Mouse (Mus musculus) adrenal gland, postnatal 36 days (tissue): ENCODE results near the gene Nrip3. TPM values are rescaled to one million over a fixed set of nuclear protein-coding genes. Genes with fewer than 3 reads are reported as not detected.
A peak's percentile ranks its signal among the peaks of the same experiment; 100 is the strongest.

Experiments used
- DNase-seq, 2 experiments: peaks; one replicate each; pipeline ENCODE4 v3.0.0; 2021; ENCODE audit warnings: mixed read lengths in 1 of 2
- total RNA-seq, 2 experiments: library from RNA; stranded (reverse); gene quantifications; 2 replicates each; pipeline ENCODE4 v1.2.3; 2021

Nrip3 gene
- total RNA-seq, 2 experiments from 2014 or later = 0.63 to 1.3 TPM

GRCm38 (mm10) chr7:109767575-109768350, 14.1 kb downstream of the Nrip3 start:
- DNase-seq = no peak

DNA sequence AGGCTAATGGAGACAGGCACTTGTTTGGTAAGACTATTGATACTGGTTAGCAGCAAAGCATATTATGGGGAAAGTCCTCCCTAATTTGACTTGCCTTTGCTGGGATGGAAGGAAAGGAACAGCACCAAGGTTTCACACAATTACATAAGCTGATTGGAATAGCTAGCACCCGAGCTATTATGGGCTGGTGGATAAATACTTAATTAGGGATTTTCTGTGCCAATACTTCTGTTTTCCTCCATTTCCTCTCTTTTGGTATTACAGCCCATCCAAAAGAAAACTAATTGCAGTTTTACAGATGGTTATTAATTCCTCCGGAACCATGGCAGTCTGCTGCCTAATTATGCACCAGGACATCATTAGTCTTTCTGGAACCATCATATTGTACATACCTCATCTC, 17.8 kb downstream of the Nrip3 start:
- no peak for DNase-seq

DNA sequence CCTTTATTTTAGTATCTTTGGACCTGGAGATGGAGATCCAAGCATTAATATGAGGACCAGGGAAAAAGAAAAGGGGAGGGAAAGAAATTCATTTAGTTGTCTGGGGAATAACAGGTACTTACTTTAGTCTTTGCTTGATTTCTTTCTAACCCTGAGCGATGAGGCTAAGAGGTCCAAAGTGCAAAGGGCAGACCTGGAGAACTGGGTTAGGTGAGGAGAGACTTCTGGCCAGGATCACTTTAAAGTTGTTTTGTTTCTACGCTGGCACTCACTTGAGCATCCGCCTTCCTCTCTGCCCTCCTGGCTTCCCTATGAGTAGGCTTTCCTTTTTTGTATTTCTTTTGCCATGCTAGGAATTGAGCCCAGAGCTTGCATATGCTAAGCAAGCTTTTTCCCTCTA, 25.5 kb downstream of the Nrip3 start:
- DNase-seq = no peak

GRCm38 (mm10) chr7:109754034-109754433, 27.8 kb downstream of the Nrip3 start:
- no peak for DNase-seq

- peak; percentile 90 to 92 for DNase-seq
Observed at GRCm38 (mm10) chr7:109752008-109752925, 29.6 kb downstream of the Nrip3 start, which contains the start of gene Tmem9b. Gene Tmem9b, minus strand, starts transcription at chr7:109752875.

- no peak for DNase-seq
Observed at GRCm38 (mm10) chr7:109751427-109752007, 30.3 kb downstream of the Nrip3 start.

- DNase-seq = no peak
Observed at GRCm38 (mm10) chr7:109747747-109748146, 34.1 kb downstream of the Nrip3 start.

DNA sequence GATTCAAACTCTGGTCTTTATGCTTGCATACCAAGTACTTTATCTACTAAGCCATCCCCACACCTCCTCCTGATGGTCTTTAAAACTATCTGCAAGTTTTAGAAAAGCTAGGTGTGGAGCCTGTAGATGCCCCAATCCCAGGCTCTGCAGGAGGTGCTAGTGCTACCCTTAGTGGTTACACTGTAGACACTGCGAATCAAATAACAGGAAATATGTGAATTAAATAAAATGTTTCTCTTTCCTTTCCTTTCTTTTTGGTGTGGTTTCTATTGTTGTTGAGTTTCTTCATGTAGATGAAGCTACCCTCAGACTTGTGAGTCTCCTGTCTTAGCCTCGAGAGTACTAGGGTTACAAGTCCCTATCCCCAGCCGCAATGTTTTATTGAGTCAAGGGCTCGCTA, 40.1 kb downstream of the Nrip3 start:
- DNase-seq = no peak

- no peak for DNase-seq
Observed at GRCm38 (mm10) chr7:109741060-109741459, 40.8 kb downstream of the Nrip3 start.

DNA sequence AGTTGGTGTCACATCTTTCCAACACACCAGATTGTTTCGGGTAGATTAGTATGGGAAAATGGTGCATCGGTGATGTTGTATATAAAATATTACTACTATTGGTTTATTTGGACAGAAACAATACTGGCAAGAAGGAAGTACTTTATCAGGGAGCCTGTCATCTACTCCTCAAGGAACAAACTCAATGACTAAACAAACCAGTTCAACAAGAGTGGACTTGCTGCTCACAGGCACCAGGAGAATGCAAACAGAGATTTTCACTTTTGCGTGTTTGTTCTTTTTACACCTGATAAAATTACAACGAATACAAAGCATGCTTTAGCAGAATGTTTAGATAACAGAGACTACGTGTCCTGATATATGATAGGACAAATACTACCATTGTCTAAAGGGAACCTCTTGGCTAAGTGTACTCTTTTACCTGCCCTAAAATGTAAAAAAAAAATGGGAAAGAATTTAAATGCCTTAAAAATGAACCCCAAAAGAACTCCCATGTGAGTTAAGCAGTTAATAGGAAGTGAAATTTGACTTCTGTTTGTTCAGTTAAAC, 41.9 kb downstream of the Nrip3 start:
- no peak for DNase-seq

GRCm38 (mm10) chr7:109734806-109735205, 47.0 kb downstream of the Nrip3 start:
- peak; percentile 48 to 63 for DNase-seq

- no peak for DNase-seq
Observed at GRCm38 (mm10) chr7:109731626-109732025, 50.2 kb downstream of the Nrip3 start, which contains the start of gene Ascl3. Gene Ascl3, minus strand, starts transcription at chr7:109731726.

GRCm38 (mm10) chr7:109723697-109724096, 58.1 kb downstream of the Nrip3 start, which contains the start of gene BC051019:
Gene BC051019, minus strand, starts transcription at chr7:109723850.
- no peak for DNase-seq

GRCm38 (mm10) chr7:109723114-109723513, 58.7 kb downstream of the Nrip3 start:
- no peak for DNase-seq

DNA sequence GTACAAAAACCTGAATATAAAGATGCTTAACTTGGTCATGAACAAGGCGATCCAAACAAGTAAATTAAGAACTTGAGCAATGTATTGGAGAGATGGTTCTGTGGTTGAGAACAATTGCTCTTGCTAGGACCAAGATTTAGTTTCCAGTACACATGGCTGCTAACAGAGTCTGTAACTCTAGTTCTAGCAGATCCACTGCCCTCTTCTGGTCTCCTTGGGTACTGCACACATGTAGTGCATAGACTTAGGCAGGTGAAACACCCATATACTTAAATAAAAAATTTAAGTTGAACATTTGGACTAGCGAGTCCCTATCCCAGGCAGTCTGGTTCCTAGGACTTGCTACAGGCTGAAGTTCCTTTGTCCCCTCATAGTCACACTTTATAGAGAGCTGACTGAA, 59.2 kb downstream of the Nrip3 start:
- no peak for DNase-seq

DNA sequence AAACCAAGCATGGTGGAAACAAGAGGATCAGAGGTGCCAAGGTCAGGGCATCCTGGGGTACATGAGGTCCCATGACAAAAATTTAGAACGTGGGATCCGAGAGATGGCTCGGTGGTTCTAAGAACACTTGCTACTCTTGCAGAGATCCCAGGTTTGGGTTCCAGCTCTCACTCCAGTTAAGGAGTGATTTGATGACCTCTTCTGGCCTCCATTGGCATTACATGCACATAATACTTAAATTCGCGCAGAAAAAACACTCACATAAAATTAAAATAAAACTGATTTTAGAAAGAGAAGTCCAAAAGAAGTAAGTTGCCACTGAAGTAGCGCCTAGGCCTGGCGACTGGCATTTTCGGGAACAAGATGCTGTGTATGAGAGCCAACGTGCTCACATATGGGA, 62.5 kb downstream of the Nrip3 start:
- DNase-seq = peak in 1 of 2 experiments; percentile 53

DNA sequence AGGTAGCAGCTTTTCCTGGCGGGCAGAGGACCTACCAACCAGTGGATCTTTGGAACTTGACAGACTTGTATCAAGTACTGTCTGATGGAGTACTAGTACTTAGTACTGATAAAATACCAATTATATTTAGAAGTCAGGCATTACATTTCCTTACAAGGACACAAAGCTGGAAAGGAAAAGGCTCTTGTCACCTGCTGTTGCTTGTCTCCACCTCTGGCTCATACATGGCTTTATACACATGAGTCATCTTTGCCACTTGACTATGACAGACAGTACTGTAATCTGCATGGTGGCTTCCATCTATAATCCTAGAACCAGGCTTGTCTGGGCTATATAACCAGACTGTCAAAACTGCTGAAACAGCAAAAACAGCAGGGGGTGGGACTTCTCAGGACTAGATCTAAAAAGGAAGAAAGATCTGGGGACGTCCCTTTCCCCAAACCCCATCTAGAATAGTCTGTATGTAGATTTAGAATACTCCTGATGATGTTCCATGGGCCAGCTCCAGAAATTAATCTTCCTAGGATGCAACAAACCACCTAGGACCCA, 68.3 kb downstream of the Nrip3 start:
- no peak for DNase-seq

- no peak for DNase-seq
Observed at GRCm38 (mm10) chr7:109712198-109712597, 69.6 kb downstream of the Nrip3 start.

- peak in 1 of 2 experiments; percentile 10 for DNase-seq
Observed at GRCm38 (mm10) chr7:109710069-109710468, 71.8 kb downstream of the Nrip3 start.

DNA sequence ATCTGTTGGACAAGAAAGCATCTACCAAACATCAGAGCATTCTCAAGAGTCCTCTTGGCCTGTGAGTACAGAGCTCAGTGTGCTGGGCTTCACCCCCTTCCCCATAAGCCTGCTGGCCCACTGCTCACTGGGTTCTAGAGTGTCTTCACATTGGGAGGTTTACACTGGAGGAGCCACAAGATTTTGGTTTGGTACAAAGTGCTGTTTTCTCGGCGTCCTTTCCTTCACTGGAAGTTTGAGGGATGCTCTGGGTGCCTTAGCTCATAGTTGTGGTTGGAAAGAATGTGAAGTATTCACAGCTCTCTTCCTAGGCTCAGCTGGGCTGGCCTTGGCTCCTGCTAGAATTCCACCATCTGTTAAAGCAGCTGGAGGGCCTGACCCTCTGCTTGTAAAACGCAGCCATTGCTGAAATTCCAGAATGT, 72.9 kb downstream of the Nrip3 start:
- peak in 1 of 2 experiments; percentile 14 for DNase-seq
